Mouse (Mus musculus): ENCODE results near the gene Tango6. TPM values are rescaled to one million over a fixed set of nuclear protein-coding genes. Genes with fewer than 3 reads are reported as not detected.

Tango6 gene
- polyA plus RNA-seq, 1 experiment = 14.1 TPM

DNA sequence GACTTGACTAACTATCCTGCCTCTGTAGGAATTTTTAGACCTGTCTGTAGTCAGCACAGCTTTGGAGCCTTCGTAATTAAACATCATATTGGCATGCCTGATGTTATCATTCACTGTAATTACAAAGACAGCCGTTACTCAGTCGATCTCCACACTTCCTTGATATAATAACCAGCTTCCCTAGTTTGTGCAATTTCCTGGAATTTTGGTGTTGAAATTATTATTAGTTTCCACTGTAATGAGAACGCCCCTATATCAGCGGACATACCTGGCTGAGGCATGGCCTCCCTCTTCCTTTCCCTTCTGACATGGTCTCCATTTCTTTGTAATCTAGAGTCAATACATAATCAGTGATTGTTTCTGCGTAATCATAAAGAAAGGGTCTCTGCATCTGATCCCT, 89.2 kb downstream of the Tango6 start:
- no peak overlapping the region for H3K4me3 ChIP-seq (ENCODE audit: low read depth, low read length)
- TF ChIP-seq POLR2A (IDR thresholded peaks at IDR 0.05; ENCODE audit: insufficient read depth, low read length) (no peak), CTCF (IDR thresholded peaks at IDR 0.05; ENCODE audit: low read depth, low read length) (no peak), EP300 (IDR thresholded peaks at IDR 0.05; ENCODE audit: insufficient read depth, low read depth, low read length) (no peak)

DNA sequence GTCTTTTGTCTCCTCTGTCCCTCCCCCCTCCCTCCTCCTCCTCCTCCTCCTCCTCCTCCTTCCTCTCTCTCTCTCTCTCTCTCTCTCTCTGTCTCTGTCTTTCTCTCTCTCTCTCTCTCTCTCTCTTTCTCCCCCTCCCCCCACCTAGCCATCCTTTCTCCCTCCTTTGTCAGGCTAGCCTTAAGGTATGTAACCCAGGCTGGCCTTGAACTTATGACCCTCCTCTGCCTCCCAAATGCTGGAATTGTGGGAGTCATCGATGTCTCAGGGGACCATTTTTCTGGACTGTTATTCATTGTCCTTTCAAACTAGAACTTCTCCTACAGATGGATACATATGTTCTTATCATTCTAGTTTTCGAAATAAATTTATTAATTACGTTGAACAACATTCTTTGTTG, 89.6 kb downstream of the Tango6 start:
- no peaks in the 10 kb centered on the region for H3K4me1 ChIP-seq (ENCODE audit: control insufficient read depth, insufficient read depth, low read length)
- no peaks in the 10 kb centered on the region for H3K36me3 ChIP-seq (ENCODE audit: control insufficient read depth, insufficient read depth, low read length, poor library complexity, severe bottlenecking)
- no peaks in the 10 kb centered on the region for H3K9me3 ChIP-seq (replicated peaks; ENCODE audit: control insufficient read depth, insufficient read depth, low read length, poor library complexity, severe bottlenecking)
- H3K27ac ChIP-seq (ENCODE audit: insufficient read depth, low read length) = no peak overlapping the region
- no peak overlapping the region for H3K4me3 ChIP-seq (ENCODE audit: low read depth, low read length)
- no peak for TF ChIP-seq EP300 (IDR thresholded peaks at IDR 0.05; ENCODE audit: insufficient read depth, low read depth, low read length)
- TF ChIP-seq CTCF (IDR thresholded peaks at IDR 0.05; ENCODE audit: low read depth, low read length) = no peak
- TF ChIP-seq POLR2A (IDR thresholded peaks at IDR 0.05; ENCODE audit: insufficient read depth, low read length) = no peak
- no peaks in the 10 kb centered on the region for H3K27me3 ChIP-seq (ENCODE audit: control insufficient read depth, insufficient read depth, low read length, poor library complexity, severe bottlenecking)
- H3K9ac ChIP-seq (ENCODE audit: low read depth, poor library complexity, severe bottlenecking) = no peak overlapping the region

More for the DNA sequence above, 89.2 kb downstream of the Tango6 start:
- Histone ChIP-seq H3K9ac (ENCODE audit: low read depth, poor library complexity, severe bottlenecking) (no peak overlapping the region), H3K27me3 (ENCODE audit: control insufficient read depth, insufficient read depth, low read length, poor library complexity, severe bottlenecking) (no peaks in the 10 kb centered on the region), H3K4me1 (ENCODE audit: control insufficient read depth, insufficient read depth, low read length) (no peaks in the 10 kb centered on the region), H3K36me3 (ENCODE audit: control insufficient read depth, insufficient read depth, low read length, poor library complexity, severe bottlenecking) (no peaks in the 10 kb centered on the region), H3K9me3 (replicated peaks; ENCODE audit: control insufficient read depth, insufficient read depth, low read length, poor library complexity, severe bottlenecking) (no peaks in the 10 kb centered on the region), H3K27ac (ENCODE audit: insufficient read depth, low read length) (no peak overlapping the region)

DNA sequence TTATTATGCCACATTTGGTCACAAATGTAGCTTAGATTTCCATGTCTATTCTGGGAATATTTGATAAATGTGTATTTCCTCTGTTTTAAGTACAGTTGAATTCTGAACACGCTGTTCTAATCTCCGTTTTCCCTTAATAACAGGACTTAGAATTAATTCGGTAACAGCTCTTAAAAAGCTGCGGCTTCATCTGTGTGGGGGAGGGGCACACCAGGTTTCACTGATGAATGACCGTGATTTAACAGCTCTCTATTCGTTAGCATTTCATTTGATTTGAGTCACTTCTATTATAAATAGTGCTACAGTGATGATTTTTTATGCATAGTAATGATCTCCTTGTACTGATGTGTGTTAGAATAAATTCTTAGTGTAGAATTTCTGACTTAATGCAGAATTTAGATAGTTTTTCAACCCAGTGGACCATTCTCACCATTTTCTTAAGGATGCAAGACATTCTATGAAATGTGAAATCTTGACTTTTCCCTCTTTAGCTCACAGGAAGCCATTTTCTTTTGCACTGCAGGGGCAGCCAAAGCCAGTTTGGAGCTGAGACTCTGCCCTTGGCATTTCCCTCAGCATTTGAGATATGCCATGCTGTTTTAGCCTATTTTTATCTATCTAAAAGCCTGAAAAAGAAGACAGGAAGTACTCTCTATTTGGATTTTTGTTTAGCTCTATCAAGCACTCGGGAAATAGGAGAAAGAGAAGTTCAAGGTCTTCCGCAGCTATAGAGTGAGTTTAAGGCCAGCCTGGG, 91.9 kb downstream of the Tango6 start:
- no peaks in the 10 kb centered on the region for H3K9me3 ChIP-seq (replicated peaks; ENCODE audit: control insufficient read depth, insufficient read depth, low read length, poor library complexity, severe bottlenecking)
- H3K9ac ChIP-seq (ENCODE audit: low read depth, poor library complexity, severe bottlenecking) = no peak overlapping the region
- TF ChIP-seq POLR2A (IDR thresholded peaks at IDR 0.05; ENCODE audit: insufficient read depth, low read length) = no peak
- no peak for TF ChIP-seq EP300 (IDR thresholded peaks at IDR 0.05; ENCODE audit: insufficient read depth, low read depth, low read length)
- no peak for TF ChIP-seq CTCF (IDR thresholded peaks at IDR 0.05; ENCODE audit: low read depth, low read length)
- H3K27ac ChIP-seq (ENCODE audit: insufficient read depth, low read length) = no peak overlapping the region
- H3K4me3 ChIP-seq (ENCODE audit: low read depth, low read length) = no peak overlapping the region
- no peaks in the 10 kb centered on the region for H3K4me1 ChIP-seq (ENCODE audit: control insufficient read depth, insufficient read depth, low read length)
- no peaks in the 10 kb centered on the region for H3K36me3 ChIP-seq (ENCODE audit: control insufficient read depth, insufficient read depth, low read length, poor library complexity, severe bottlenecking)
- no peaks in the 10 kb centered on the region for H3K27me3 ChIP-seq (ENCODE audit: control insufficient read depth, insufficient read depth, low read length, poor library complexity, severe bottlenecking)

DNA sequence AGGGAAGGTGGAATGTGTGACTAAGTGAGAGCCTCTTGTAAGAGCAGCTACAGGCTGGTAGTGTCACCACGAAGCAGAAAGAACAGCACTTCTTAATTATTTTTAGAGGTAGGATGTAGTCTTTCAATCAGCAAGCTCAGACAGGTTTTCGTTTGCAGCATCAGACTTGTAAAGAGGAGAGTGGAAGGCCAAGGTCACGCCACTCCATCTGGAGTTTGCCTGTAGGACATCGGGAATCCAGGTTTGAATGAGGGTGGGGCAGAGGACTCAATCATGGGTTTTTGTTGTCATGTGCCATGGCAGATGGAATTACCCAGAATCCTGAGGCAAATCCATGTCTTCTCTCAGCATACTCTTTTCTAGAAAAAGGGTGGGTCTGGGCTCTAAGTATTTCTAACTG, 106.8 kb downstream of the Tango6 start:
- Histone ChIP-seq H3K4me1 (ENCODE audit: control insufficient read depth, insufficient read depth, low read length) (no peaks in the 10 kb centered on the region), H3K27me3 (ENCODE audit: control insufficient read depth, insufficient read depth, low read length, poor library complexity, severe bottlenecking) (no peaks in the 10 kb centered on the region), H3K4me3 (ENCODE audit: low read depth, low read length) (no peak overlapping the region), H3K9ac (ENCODE audit: low read depth, poor library complexity, severe bottlenecking) (no peak overlapping the region), H3K27ac (ENCODE audit: insufficient read depth, low read length) (no peak overlapping the region), H3K9me3 (replicated peaks; ENCODE audit: control insufficient read depth, insufficient read depth, low read length, poor library complexity, severe bottlenecking) (no peaks in the 10 kb centered on the region), H3K36me3 (ENCODE audit: control insufficient read depth, insufficient read depth, low read length, poor library complexity, severe bottlenecking) (no peaks in the 10 kb centered on the region)
- TF ChIP-seq POLR2A (IDR thresholded peaks at IDR 0.05; ENCODE audit: insufficient read depth, low read length) (no peak), EP300 (IDR thresholded peaks at IDR 0.05; ENCODE audit: insufficient read depth, low read depth, low read length) (no peak), CTCF (IDR thresholded peaks at IDR 0.05; ENCODE audit: low read depth, low read length) (no peak)

DNA sequence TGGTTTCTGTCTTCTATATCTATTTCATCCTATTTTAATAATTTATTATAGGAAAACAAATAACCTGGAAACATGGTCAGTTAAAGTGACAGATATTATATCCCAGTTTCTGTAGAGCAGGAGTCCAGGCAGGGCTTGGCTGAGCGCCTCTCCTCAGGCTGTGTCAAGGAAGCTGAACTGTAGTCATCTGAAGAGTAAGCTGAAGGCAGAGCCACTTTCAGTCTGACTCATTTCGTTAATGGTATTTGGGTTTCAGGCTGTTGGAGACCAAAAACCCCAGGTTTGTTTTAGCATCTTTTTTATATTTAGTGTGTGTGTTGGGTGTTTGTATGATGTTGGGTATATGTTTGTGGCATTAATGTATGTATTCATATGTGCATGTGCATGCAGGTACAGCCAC, 112.0 kb downstream of the Tango6 start:
- no peak for TF ChIP-seq EP300 (IDR thresholded peaks at IDR 0.05; ENCODE audit: insufficient read depth, low read depth, low read length)
- no peak for TF ChIP-seq CTCF (IDR thresholded peaks at IDR 0.05; ENCODE audit: low read depth, low read length)
- no peak for TF ChIP-seq POLR2A (IDR thresholded peaks at IDR 0.05; ENCODE audit: insufficient read depth, low read length)
- H3K9ac ChIP-seq (ENCODE audit: low read depth, poor library complexity, severe bottlenecking) = no peak overlapping the region
- H3K4me1 ChIP-seq (ENCODE audit: control insufficient read depth, insufficient read depth, low read length) = no peaks in the 10 kb centered on the region
- no peak overlapping the region for H3K27ac ChIP-seq (ENCODE audit: insufficient read depth, low read length)
- no peaks in the 10 kb centered on the region for H3K9me3 ChIP-seq (replicated peaks; ENCODE audit: control insufficient read depth, insufficient read depth, low read length, poor library complexity, severe bottlenecking)
- no peak overlapping the region for H3K4me3 ChIP-seq (ENCODE audit: low read depth, low read length)
- H3K36me3 ChIP-seq (ENCODE audit: control insufficient read depth, insufficient read depth, low read length, poor library complexity, severe bottlenecking) = no peaks in the 10 kb centered on the region
- no peaks in the 10 kb centered on the region for H3K27me3 ChIP-seq (ENCODE audit: control insufficient read depth, insufficient read depth, low read length, poor library complexity, severe bottlenecking)

DNA sequence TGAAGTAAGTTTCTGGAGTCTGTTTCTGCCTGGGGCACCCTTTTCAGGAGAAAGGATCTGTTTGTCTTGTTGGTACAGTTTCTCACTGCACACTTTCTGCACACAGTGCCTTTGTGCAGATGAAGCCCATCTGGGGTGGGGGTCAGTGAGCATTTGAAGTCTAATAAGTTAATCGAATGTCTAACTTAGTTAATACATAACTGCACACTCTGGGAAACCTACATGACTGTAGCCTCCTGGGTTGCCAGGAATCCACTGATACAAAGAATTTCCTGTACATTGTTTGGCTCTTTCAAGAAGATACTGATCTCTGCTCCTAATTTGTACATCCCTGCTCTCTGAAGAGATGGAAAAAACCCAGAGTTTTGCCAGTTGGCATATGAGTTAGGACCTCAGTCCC, 117.0 kb downstream of the Tango6 start:
- H3K9ac ChIP-seq (ENCODE audit: low read depth, poor library complexity, severe bottlenecking) = no peak overlapping the region
- H3K36me3 ChIP-seq (ENCODE audit: control insufficient read depth, insufficient read depth, low read length, poor library complexity, severe bottlenecking) = no peaks in the 10 kb centered on the region
- no peak overlapping the region for H3K4me3 ChIP-seq (ENCODE audit: low read depth, low read length)
- no peaks in the 10 kb centered on the region for H3K4me1 ChIP-seq (ENCODE audit: control insufficient read depth, insufficient read depth, low read length)
- no peak overlapping the region for H3K27ac ChIP-seq (ENCODE audit: insufficient read depth, low read length)
- no peaks in the 10 kb centered on the region for H3K27me3 ChIP-seq (ENCODE audit: control insufficient read depth, insufficient read depth, low read length, poor library complexity, severe bottlenecking)
- TF ChIP-seq POLR2A (IDR thresholded peaks at IDR 0.05; ENCODE audit: insufficient read depth, low read length) (no peak), EP300 (IDR thresholded peaks at IDR 0.05; ENCODE audit: insufficient read depth, low read depth, low read length) (no peak), CTCF (IDR thresholded peaks at IDR 0.05; ENCODE audit: low read depth, low read length) (no peak)
- no peaks in the 10 kb centered on the region for H3K9me3 ChIP-seq (replicated peaks; ENCODE audit: control insufficient read depth, insufficient read depth, low read length, poor library complexity, severe bottlenecking)
